Mouse (Mus musculus) cerebellum, postnatal 25 days (tissue): ENCODE data around the gene Zbtb33.

ENCODE experiments used
- DNase-seq, 2 experiments: peaks; one replicate each; pipeline ENCODE4 v3.0.0; 2021; ENCODE audit warnings: mixed read lengths in 2 of 2

The Zbtb33 gene

DNA sequence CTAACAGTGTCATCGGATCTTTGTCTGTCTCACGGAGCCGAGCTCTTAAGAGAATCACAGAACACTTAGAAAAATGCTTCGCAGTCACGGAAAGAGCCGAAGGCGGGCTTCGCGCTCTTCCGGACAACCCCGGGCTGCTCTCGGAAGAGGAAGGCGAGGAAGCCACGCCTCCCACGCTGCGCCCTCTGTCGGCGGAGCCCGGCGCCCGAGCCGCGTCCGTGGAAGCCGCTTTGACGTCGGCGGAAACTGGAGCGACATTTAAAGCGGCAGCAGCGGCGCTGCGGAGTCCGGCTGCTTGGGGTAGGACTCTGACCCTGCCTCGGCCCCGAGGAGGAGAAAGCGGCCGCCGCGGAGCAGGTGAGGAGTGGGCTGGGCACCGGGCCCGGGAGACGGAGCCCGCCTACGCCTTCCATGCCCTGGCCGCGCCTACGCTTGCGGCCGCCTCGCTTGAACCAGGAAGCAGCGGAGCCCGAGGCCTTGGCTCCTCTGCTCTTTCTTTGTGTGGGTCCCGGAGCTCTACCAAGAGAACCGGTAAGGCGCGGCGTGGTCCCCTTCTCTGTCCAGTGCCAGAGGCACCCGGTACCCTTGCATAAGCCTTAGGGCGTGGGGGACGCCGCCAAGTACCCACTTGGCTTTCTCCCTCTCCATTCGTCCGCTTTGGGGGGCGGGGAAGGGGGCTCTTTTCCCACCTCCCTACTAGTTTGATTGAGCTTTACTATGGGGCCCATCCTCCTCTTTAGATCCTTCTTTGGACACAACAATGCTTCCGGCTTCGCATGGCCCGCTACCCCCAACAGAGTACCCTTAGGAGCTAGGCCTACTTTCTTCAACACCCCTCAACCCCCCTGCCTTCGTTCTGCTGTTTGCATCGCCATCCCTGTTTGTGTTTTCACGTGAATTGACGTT lies at the start of gene Zbtb33:
Gene Zbtb33, plus strand, starts transcription at position 242 of the 906 bp plus-strand sequence.
- DNase-seq: peak; percentile 89 to 95

DNA sequence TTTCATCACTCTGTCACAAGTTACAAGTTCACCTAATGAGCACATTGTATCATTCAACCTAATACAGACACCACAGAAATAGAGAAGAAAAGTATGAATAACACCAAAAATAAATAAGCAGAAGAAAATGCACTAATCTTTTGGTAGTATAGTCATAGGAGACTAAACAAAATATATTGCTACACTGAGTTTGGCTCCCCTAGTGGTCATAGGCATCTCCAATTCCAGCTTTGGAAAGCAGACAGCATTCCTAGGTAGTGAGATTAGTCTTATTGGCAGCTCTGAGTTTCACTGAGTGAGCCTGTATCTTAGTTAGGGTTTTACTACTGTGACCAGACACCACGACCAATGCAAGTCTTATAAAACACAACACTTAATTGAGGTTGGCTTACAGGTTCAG lies 30.5 kb upstream of the Zbtb33 start:
- DNase-seq: no peak

DNA sequence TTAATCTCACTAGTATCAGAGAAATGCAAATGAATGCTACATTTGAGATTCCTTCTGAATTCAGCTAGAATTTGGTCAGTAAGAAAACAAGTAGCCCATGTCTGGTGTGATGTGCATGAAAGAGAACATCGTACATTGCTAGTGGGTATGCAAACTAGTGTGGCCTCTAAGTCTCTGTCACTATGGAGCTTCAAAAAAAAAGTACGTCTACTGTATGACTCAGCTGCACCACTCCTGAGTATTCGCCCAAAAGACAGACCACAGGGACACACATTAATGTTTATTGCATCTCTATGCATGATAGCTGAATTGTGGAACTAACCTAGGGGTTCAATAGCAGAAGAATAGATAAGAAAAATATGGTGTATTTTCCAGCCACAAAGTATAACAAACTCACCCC lies 24.3 kb upstream of the Zbtb33 start:
- no peak for DNase-seq

DNA sequence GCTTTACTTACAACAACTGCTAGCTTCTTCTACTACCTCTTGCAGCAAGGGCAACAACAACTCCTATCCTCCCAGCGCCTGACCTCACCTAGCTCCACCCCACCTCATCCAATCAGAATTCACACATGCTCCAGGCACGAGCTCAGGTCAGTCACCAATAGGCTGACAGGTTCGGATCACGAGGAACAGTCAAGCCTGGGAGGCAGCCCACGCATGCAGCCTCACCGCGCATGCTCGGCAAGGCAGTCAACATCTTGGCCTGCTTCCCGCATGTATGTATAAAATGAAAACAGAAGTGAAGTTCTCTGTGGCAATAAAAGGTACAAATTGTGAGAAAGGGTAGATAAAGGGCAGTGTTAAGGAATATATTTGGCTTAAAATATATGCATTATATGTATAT lies 23.5 kb upstream of the Zbtb33 start:
- DNase-seq: no peak

DNA sequence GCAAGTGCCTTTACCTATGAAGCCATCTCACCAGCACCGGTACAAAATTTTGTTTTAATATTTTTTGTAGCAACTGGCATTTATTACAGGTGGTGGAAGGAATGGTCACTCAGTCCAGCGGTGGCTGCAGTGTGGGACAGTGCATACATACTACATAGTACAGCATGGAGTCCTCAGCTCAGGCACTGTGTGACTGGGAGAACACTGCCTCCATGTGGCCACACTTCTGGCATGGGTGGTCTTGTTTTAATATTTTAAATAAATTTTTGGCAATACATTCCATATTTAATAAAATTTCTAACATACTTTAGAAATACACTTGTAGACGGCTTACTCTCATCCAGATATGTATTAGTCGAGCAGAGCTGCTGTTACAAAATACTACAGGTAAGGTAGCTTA lies 23.0 kb upstream of the Zbtb33 start:
- no peak for DNase-seq

DNA sequence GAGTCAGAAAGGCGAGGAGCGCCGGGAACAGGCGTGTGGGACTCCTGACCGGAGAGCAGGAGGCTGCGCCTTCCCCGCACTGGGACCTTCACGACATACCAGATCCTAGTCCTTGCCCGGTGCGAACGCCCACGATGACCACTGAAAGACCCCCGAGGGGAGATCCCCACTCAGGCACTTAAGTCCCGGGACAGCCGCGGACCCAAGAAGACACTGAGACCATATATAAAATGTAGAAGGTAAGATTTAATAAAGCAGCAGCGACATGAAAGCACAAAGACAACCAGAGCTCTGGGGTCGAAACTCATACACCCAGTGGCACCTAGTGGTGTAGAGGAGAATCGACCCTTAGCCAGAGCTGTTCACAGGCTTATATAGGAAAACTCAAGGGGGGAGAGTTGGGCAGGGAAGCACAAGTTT lies 9.7 kb upstream of the Zbtb33 start:
- DNase-seq: peak; percentile 49 to 56

DNA sequence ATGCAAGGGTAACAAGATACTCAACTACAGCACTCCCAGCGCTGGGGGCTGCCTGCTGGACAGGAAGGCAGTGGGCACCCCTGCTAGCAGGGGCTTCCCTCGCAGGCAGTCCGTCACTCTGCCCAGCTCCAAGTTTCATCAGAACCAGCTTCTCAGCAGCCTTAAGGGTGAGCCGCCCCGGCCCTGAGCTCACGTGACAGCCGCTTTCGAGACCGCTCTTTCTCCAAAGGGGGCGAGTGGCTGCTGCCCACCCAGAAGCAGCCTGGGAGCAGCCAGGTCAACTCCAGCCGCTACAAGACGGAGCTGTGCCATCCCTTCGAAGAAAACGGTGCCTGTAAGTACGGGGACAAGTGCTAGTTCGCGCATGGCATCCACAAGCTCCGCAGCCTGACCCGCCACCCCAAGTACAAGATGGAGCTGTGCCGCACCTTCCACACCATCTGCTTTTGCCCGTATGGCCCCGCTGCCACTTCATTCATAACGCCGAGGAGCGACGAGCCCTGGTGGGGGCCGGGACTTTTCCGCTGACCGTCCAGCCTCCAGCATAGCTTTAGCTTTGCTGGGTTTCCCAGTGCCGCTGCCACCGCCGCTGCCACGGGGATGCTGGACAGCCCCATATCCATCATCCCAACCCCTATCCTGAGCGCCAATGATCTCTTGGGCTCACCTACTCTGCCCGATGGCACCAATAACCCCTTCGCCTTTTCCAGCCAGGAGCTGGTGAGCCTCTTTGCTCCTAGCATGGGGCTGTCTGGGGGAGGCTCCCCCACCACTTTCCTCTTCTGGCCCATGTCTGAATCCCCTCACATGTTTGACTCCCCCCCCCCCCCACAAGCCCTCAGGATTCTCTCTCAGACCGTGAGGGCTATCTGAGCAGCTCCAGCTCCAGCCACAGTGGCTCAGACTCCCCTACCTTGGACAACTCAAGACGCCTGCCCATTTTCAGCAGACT lies 8.7 kb upstream of the Zbtb33 start:
- DNase-seq: peak; percentile 27 to 34

DNA sequence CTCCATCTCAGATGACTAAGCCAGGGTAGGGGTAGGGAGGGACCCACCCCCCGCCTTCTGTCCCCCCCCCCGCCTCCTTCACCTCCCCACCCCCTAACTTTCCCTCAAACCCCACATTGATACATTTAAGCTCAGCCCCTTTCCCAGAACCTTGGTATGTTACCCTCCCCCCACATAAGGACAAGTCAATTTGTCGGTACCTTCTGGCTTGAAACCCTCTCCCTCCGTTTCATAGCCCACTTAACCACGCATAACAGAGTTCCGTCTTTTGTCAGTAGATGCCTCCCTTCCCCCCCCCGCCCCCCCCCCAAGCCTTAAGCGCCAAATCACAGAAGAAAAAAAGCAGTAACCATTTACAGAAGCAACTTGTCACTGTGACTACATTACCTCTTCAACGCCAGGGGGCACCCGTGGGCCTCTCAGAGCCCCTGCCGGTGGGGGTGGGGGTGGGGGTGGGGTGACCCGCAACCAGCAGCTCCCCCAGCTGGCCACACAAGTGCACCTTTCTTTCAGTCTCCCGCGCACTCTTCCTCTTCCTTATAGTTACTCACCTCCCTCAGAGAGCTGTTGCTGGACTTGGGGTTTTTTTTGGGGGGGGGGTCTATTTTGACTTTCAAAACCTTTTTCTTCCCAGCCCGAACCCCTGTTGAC lies 7.9 kb upstream of the Zbtb33 start:
- DNase-seq: peak; percentile 20 to 72

DNA sequence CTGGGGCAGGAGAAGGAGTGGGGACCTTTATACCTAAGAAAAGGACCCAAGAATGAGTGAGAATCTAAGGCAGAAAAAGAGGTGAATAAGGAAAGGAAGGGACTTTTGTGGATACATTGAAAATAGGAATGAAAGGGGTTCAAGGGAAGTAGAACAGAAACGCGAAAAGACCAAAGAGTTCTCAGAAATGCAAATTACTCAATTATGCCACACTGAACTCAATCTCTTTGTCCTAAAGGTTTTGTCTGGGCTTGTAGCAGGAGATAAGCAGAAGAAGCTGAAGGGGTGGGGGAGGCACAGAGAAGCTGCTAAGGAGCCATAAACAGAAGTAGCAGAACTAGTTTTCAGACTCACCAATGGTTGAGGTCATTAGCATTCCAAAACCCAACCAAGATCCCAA lies 4.1 kb upstream of the Zbtb33 start:
- DNase-seq: no peak

DNA sequence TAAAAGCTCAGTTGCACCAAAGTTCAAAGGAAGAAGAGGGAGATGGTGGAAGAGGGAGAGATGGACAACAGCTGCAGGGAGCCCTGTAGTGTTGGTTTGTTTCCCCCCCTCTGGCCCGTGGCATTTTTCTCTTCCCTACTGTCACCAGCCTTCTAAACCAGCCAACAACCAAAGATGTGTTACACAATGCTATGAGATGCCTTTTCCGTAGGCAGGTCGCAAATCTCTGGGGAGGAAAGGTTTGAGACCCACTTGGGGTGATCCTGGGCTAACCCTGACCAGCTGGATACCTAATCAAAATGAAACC lies 818 bp downstream of the Zbtb33 start:
- DNase-seq: peak; percentile 4

DNA sequence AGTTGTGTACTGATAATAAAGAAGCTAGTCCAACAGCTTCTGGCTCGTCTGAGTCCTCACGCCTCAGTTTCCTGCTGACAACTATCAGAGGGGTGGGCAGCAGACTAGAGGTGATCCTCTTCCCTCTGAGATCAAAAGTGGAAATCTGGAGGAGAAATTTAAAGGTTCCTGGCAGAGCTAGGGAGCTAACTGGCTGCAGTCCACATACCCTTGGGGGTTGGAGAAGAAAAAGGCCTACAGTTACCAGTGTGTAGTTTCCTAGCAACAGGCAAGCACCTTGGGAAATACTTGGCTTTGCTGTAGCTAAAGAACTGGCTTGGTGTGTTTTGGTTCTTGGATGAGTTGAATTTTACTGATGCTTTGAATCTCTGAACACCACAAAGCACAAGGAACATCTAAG lies 12.2 kb downstream of the Zbtb33 start:
- no peak for DNase-seq

DNA sequence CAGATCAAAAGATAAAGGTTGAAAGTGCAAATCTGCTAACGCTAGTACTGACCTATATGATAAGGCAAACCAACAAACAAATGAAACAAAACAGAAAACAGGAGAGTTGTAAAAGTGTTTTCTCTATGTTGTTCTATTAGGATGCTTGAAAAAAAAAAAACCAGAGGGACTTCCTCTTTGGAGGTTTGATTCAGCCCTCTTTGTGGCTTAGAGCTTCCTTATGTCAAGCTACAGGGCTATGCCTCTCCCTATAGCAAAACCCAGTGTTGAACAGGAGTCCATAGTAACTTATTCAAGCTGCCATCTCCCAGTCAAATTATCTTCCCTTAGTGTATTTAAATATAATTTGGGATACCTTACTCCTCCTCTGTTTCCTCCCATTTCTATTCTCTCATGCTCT lies 17.8 kb downstream of the Zbtb33 start:
- DNase-seq: no peak

DNA sequence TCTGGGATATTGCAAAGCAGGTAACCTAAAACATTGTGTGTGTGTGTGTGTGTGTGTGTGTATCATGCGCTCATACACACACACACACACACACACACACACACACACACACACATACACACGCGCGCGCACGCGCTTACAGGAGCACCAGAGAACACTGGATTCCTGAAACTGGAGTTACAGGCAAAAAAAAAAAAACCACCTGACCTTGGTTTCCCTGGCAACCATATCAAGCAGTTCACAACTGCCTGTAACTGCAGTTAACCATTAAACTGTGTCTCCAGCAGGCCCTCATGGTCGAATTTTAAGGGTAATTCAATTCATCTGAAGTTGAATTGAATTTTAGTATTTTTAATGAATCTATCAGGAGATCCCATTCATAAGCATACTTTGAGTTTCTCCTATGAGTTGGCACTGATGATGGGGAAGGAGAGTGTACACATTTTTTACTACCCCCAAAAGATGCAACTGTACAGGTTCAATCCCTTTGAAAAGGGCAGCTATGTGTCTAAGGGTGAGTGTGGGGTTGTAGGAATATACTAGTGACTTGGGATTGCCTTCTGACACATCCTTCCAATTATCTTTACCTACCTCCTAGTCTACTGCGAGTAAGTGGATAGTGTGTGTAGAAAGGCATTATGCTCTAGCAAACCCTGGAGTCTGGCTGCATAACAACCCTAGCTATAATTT lies 27.5 kb downstream of the Zbtb33 start:
- no peak for DNase-seq

DNA sequence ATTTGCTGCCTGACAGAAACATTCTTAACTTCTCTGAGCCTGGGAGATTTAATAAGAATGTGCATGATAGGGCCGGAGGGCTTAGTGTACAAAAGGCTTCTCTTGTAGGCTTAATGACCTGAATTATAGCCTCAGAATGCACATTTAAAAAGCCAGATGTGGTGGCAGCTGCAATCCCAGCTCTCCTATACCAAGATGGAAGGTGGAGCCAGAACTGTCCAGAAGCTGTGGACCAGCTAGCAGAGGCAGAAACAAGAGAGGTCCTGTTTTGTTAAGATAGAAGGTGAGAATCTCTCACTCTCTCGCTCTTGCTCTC lies 28.0 kb downstream of the Zbtb33 start:
- no peak for DNase-seq

DNA sequence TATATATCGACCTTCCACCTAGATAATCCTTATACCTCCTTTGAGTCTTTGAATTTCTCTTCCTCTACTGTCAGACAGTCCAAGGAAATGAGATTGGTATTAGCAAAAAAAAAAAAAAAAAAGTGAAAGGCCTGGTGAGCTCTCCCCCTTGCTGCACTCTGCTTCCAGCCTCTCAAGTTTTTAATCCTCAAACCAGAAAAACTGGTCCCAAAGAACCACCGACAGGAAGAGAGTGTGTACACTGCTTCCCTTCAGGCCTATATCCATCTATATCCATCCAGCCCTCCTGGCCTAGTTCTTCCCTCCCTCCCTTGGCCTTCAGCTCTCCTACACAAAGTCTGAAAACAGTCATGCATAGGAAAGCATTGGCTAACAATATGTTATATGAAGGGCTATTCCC lies 33.2 kb downstream of the Zbtb33 start:
- DNase-seq: no peak

DNA sequence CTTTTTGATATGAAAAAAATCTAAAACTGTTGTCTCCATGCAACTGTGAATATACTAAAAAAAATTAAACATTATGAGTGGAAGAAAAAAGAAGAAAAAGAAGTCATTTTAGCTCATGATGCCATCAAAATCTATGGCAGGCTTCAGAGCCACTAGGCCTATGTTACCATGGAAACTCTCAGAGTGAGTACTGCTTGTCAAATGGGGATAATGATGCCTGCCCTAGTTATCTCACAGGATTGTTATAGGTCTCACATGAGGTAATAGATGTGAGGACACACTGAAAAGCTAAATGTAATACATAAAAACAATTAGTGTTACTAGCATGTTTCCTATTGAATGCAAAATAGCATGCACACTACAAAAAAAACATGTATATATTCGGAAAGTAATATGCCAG lies 40.3 kb downstream of the Zbtb33 start:
- no peak for DNase-seq

DNA sequence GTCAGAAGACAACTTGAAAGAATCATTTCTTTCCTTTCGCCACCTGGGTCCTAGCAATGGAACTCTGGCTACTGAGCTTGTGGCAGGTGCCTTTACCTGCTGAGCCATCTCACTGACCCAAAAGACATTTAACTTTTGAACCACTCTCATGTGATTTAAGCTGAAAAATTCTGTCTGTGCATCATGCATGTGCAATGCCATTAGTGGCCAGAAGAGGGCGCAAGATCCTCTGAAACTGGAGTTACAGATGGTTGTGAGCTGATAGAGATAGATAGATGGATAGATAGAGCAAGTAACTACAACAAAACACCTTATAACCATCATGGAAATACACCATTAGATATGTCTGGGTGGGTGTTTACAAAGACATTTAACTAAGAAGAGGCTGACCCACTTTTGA lies 48.1 kb downstream of the Zbtb33 start:
- DNase-seq: peak; percentile 8 to 50
